Mouse (Mus musculus): Measurements from ENCODE around the gene Rbm46. TPM values are rescaled to one million over a fixed set of nuclear protein-coding genes. Genes with fewer than 3 reads are reported as not detected.

Rbm46 gene
- polyA plus RNA-seq, 1 experiment: not detected

DNA sequence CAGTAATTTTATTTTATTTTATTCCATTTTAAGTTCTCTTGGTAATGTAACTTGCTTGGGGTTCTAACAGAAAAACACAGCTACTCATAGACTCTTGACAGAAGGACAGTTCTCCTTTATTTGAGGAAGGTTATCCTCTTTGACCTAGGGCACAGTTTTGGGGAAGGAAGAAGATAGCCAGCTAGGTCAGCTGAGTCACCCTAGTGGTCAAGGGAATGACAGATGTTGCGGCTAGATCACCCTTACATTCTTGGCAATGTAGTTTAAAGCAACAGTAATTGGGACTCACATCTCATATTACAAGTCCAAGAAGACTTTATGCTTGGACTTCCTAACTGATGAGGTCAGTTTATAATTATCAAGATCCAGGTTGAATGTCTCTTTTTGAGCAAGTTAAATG lies 82.6 kb downstream of the Rbm46 start:
- Histone ChIP-seq H3K36me3 (ENCODE audit: control insufficient read depth, insufficient read depth, low read length) (no peaks in the 10 kb centered on the region), H3K27ac (ENCODE audit: control insufficient read depth, insufficient read depth, low read length) (no peak overlapping the region), H3K27me3 (ENCODE audit: control insufficient read depth, insufficient read depth, low read length) (no peaks in the 10 kb centered on the region), H3K4me1 (replicated peaks; ENCODE audit: control insufficient read depth, insufficient read depth, low read length) (no peaks in the 10 kb centered on the region), H3K4me3 (ENCODE audit: control insufficient read depth, insufficient read depth, low read length) (no peak overlapping the region)
- TF ChIP-seq POLR2A (IDR thresholded peaks at IDR 0.05; ENCODE audit: control insufficient read depth, extremely low read depth, insufficient read depth, low read length, poor library complexity): no peak
- TF ChIP-seq CTCF (IDR thresholded peaks at IDR 0.05; ENCODE audit: borderline replicate concordance, control insufficient read depth, extremely low read depth, insufficient read depth, low read length, poor library complexity): no peak
- WGBS: 53% methylated on average over 1 of the region's 1 CpGs
- no peak for DNase-seq

DNA sequence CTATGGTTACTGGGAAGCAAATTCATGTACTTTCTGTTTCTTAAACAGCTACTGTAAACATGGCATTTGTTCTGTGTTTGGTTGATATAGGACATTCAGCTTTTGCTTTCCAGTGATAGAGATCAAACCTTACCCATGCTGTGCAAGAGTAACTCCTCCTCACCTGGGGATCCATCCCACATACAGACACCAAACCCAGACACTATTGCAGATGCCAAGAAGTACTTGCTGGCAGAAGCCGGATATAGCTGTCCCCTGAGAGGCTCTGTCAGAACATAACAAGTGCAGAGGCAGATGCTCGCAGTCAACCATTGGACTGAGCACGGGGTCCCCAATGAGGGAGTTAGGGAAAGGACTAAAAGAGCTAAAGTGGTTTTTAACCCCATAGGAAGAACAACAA lies 84.6 kb downstream of the Rbm46 start:
- no peak overlapping the region for H3K4me3 ChIP-seq (ENCODE audit: control insufficient read depth, insufficient read depth, low read length)
- H3K27me3 ChIP-seq (ENCODE audit: control insufficient read depth, insufficient read depth, low read length): no peaks in the 10 kb centered on the region
- no peaks in the 10 kb centered on the region for H3K36me3 ChIP-seq (ENCODE audit: control insufficient read depth, insufficient read depth, low read length)
- no peaks in the 10 kb centered on the region for H3K4me1 ChIP-seq (replicated peaks; ENCODE audit: control insufficient read depth, insufficient read depth, low read length)
- 95% methylated on average over 3 of the region's 3 CpGs for WGBS
- H3K27ac ChIP-seq (ENCODE audit: control insufficient read depth, insufficient read depth, low read length): no peak overlapping the region
- no peak for DNase-seq
- TF ChIP-seq CTCF (IDR thresholded peaks at IDR 0.05; ENCODE audit: borderline replicate concordance, control insufficient read depth, extremely low read depth, insufficient read depth, low read length, poor library complexity) (no peak), POLR2A (IDR thresholded peaks at IDR 0.05; ENCODE audit: control insufficient read depth, extremely low read depth, insufficient read depth, low read length, poor library complexity) (no peak)

Other genes with a start within 250 kb of the Rbm46 start
- 0.15 and 0.22 TPM in 2 replicates for gene Lrat, start 27.5 kb upstream of the Rbm46 start, polyA plus RNA-seq (2012; rRNA removed)
- 0.65 and 4.3 TPM in 2 replicates for gene Fgg, start 131.2 kb upstream of the Rbm46 start, polyA plus RNA-seq (2012; rRNA removed)
- gene Fga, start 149.6 kb upstream of the Rbm46 start, polyA plus RNA-seq (2012; rRNA removed): 0.08 and 1.0 TPM in 2 replicates
- 0.15 and 1.8 TPM in 2 replicates for gene Fgb, start 173.4 kb upstream of the Rbm46 start, polyA plus RNA-seq (2012; rRNA removed)
- gene Plrg1, start 179.0 kb upstream of the Rbm46 start, polyA plus RNA-seq (2012; rRNA removed): 55.9 TPM in 2 replicates